Mouse (Mus musculus) stomach, postnatal 0 days (tissue): ENCODE data around the gene Fndc11. TPM values are rescaled to one million over a fixed set of nuclear protein-coding genes. Genes with fewer than 3 reads are reported as not detected.

Source experiments
- ATAC-seq: fragments of 200-750 bp; cut with Nextera tagmentation; 2 replicates; pipeline ENCODE4 v1.8.0; 2017; ENCODE audit not compliant: low FRiP score, low TSS enrichment
- DNase-seq: peaks from one replicate; pipeline ENCODE4 v3.0.0-alpha.2; 2016; ENCODE audit warnings: low spot score
- H3K27ac ChIP-seq: fragments of 300-500 bp; sonication (generic); replicated peaks from 2 replicates; pipeline ENCODE4 v1.5.1; 2014; ENCODE audit warnings: mild to moderate bottlenecking, control low read depth
- H3K27me3 ChIP-seq: fragments of 300-500 bp; sonication (generic); 2 replicates; pipeline ENCODE4 v1.6.1; 2014; ENCODE audit warnings: low read length; ENCODE audit not compliant: control insufficient read depth, insufficient read depth
- H3K36me3 ChIP-seq: fragments of 300-500 bp; sonication (generic); 2 replicates; pipeline ENCODE4 v1.6.1; 2014; ENCODE audit warnings: low read length, mixed read lengths; ENCODE audit not compliant: control insufficient read depth, insufficient read depth
- H3K4me1 ChIP-seq: fragments of 300-500 bp; sonication (generic); replicated peaks from 2 replicates; pipeline ENCODE4 v1.6.1; 2014; ENCODE audit warnings: antibody characterized with exemption; ENCODE audit not compliant: control insufficient read depth, insufficient read depth
- H3K4me2 ChIP-seq: fragments of 300-500 bp; sonication (generic); replicated peaks from 2 replicates; pipeline ENCODE4 v1.6.1; 2014; ENCODE audit warnings: low read depth, mild to moderate bottlenecking, control low read depth, moderate library complexity
- H3K4me3 ChIP-seq: fragments of 300-500 bp; sonication (generic); 2 replicates; pipeline ENCODE4 v1.5.1; 2014; ENCODE audit warnings: low read depth, low read length, control low read depth
- H3K9ac ChIP-seq: fragments of 300-500 bp; sonication (generic); 2 replicates; pipeline ENCODE4 v1.6.1; 2014; ENCODE audit warnings: mild to moderate bottlenecking, low read length, control low read depth, mixed read lengths
- H3K9me3 ChIP-seq: fragments of 300-500 bp; sonication (generic); 2 replicates; pipeline ENCODE4 v1.6.1; 2016; ENCODE audit warnings: low read length; ENCODE audit not compliant: control insufficient read depth
- CTCF ChIP-seq: IDR thresholded peaks from 2 replicates; pipeline ENCODE4 v1.5.1; 2016; ENCODE audit warnings: antibody characterized with exemption, low read depth, mild to moderate bottlenecking, moderate library complexity
- EP300 ChIP-seq: optimal IDR thresholded peaks from 2 replicates; pipeline ENCODE3; 2016; ENCODE audit warnings: antibody characterized with exemption
- WGBS: fragments of 180-500 bp; shearing (Covaris S2); extraction: QIAGEN DNeasy Blood & Tissue Kit; methylation state at CpG from one replicate; pipeline ENCODE4 v1.1.7; 2014; 5-methylcytosine and 5-hydroxymethylcytosine counted together
- polyA plus RNA-seq: library from polyadenylated mRNA; unstranded; fragments of >200 nt; fragmentation: Nextera tagmentation; extraction: Ambion mirVana; gene quantifications from 2 replicates; pipeline ENCODE4 v1.2.1, GENCODE M21; 2015

Gene Fndc11
- polyA plus RNA-seq, 1 experiment from 2014 or later = 0.36 TPM

GRCm38 (mm10) chr2:181251841-181252240 is 32.0 kb downstream of the Fndc11 start:
- Histone ChIP-seq H3K36me3 (peaks cover 19% of the 10 kb centered on the region), H3K9ac (no peak overlapping the region), H3K4me1 (no peaks in the 10 kb centered on the region), H3K27ac (no peak overlapping the region), H3K4me2 (no peak overlapping the region), H3K4me3 (no peak overlapping the region), H3K9me3 (no peaks in the 10 kb centered on the region), H3K27me3 (no peaks in the 10 kb centered on the region)
- DNase-seq (no peak), ATAC-seq (no peak)
- TF ChIP-seq CTCF = no peak
- TF ChIP-seq EP300 = no peak
- 70% methylated on average over 1 of the region's 1 CpGs for WGBS

DNA sequence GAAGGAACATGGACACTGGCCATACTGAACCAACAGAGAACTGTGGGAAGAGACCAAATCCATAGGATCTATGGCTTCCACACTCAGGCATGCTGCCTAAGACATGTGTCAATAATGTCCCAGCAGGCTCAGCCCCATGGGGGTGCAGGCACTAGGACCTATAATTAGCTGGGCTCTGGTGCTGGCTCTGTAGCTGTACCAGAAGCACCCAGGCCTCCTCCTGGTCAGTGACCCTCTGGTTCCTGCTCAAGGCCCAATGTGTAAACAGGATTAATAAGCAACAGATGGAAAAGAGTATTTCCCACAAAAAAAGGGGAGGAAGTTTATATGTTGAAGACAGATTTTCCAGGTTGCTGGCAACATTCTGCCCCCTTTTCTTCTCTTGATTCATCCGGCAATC is 33.4 kb downstream of the Fndc11 start:
- ATAC-seq = no peak
- WGBS = 69% methylated on average over 1 of the region's 1 CpGs
- H3K4me3 ChIP-seq = no peak overlapping the region
- peaks cover 19% of the 10 kb centered on the region for H3K36me3 ChIP-seq
- no peaks in the 10 kb centered on the region for H3K27me3 ChIP-seq
- no peak for TF ChIP-seq EP300
- TF ChIP-seq CTCF = no peak
- no peak overlapping the region for H3K9ac ChIP-seq
- no peak for DNase-seq
- H3K9me3 ChIP-seq = no peaks in the 10 kb centered on the region
- no peak overlapping the region for H3K4me2 ChIP-seq
- no peak overlapping the region for H3K27ac ChIP-seq
- no peaks in the 10 kb centered on the region for H3K4me1 ChIP-seq

- peaks cover 11% of the 10 kb centered on the region; the same call in 1 of the 2 replicates for H3K36me3 ChIP-seq
- 97% methylated on average over 2 of the region's 2 CpGs for WGBS
- H3K27me3 ChIP-seq = no peaks in the 10 kb centered on the region
- H3K4me2 ChIP-seq = no peak overlapping the region
- H3K9ac ChIP-seq = no peak overlapping the region
- H3K4me1 ChIP-seq = no peaks in the 10 kb centered on the region
- H3K27ac ChIP-seq = no peak overlapping the region
- no peak for DNase-seq
- no peak for ATAC-seq
- no peak for TF ChIP-seq CTCF
- no peak for TF ChIP-seq EP300
- H3K9me3 ChIP-seq = no peaks in the 10 kb centered on the region
- no peak overlapping the region for H3K4me3 ChIP-seq
Observed at GRCm38 (mm10) chr2:181266839-181267238, 47.0 kb downstream of the Fndc11 start.

DNA sequence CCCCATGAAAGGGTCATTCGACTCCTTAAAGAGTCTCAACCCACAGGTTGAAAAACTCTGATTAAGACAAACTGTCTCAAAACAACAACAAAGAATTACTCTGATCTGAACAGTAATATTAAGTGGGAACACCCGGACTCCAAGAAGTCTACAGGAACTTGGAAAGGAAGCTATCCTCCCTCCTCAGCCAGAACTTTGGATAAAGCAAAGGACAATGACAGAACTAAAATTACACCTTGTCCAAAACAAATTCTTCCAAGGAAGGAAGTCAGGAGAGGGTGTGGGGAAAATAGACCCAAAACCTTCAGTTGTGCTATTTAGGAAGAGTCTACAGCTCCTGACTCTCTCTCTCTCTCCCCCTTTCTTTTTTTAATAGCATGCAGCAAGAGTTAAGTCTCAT is 52.3 kb downstream of the Fndc11 start:
- 82% methylated on average over 2 of the region's 2 CpGs for WGBS
- H3K36me3 ChIP-seq = peaks cover 9% of the 10 kb centered on the region; the same call in 1 of the 2 replicates
- DNase-seq (no peak), ATAC-seq (no peak)
- H3K4me1 ChIP-seq = no peaks in the 10 kb centered on the region
- TF ChIP-seq EP300 = no peak
- TF ChIP-seq CTCF = no peak
- no peak overlapping the region for H3K9ac ChIP-seq
- no peaks in the 10 kb centered on the region for H3K9me3 ChIP-seq
- H3K4me2 ChIP-seq = no peak overlapping the region
- no peak overlapping the region for H3K27ac ChIP-seq
- no peaks in the 10 kb centered on the region for H3K27me3 ChIP-seq
- H3K4me3 ChIP-seq = no peak overlapping the region

Other genes starting within 250 kb of the Fndc11 start
- gene Col20a1, start 233.5 kb upstream of the Fndc11 start, polyA plus RNA-seq = 0.98 and 1.3 TPM in 2 replicates
- 0.18 and 0.22 TPM in 2 replicates for gene Chrna4, start 176.5 kb upstream of the Fndc11 start, polyA plus RNA-seq
- gene Kcnq2, start 84.7 kb upstream of the Fndc11 start, polyA plus RNA-seq = 0.42 and 0.59 TPM in 2 replicates
- 0.40 and 0.42 TPM in 2 replicates for gene Eef1a2, start 63.0 kb upstream of the Fndc11 start, polyA plus RNA-seq
- 294 and 310 TPM in 2 replicates for gene Ppdpf, start 32.8 kb upstream of the Fndc11 start, polyA plus RNA-seq
- 5.8 and 5.9 TPM in 2 replicates for gene Ptk6, start 17.2 kb upstream of the Fndc11 start, polyA plus RNA-seq
- 1.7 and 1.8 TPM in 2 replicates for gene Srms, start 6.8 kb upstream of the Fndc11 start, polyA plus RNA-seq
- gene Helz2, start 22.0 kb downstream of the Fndc11 start, polyA plus RNA-seq = 1.6 and 1.7 TPM in 2 replicates
- 4.9 and 5.5 TPM in 2 replicates for gene Gmeb2, start 68.0 kb downstream of the Fndc11 start, polyA plus RNA-seq
- gene Stmn3, start 94.5 kb downstream of the Fndc11 start, polyA plus RNA-seq = 26.3 and 28.9 TPM in 2 replicates
- 9.0 and 9.3 TPM in 2 replicates for gene Rtel1, start 99.7 kb downstream of the Fndc11 start, polyA plus RNA-seq
- gene Zgpat, start 144.9 kb downstream of the Fndc11 start, polyA plus RNA-seq = 15.5 and 18.2 TPM in 2 replicates
- gene Arfrp1, start 145.4 kb downstream of the Fndc11 start, polyA plus RNA-seq = 30.1 and 33.7 TPM in 2 replicates
- gene Lime1, start 160.1 kb downstream of the Fndc11 start, polyA plus RNA-seq = 8.3 and 8.8 TPM in 2 replicates
- gene Zbtb46, start 239.4 kb downstream of the Fndc11 start, polyA plus RNA-seq = 2.4 TPM in 2 replicates